Mouse (Mus musculus): Measurements from ENCODE around the gene Sec24d. TPM values are rescaled to one million over a fixed set of nuclear protein-coding genes. Genes with fewer than 3 reads are reported as not detected.

Gene Sec24d
- 18.8 and 21.6 TPM in 2 replicates for polyA plus RNA-seq (2016; fragmentation: Nextera tagmentation; extraction: Ambion mirVana)

DNA sequence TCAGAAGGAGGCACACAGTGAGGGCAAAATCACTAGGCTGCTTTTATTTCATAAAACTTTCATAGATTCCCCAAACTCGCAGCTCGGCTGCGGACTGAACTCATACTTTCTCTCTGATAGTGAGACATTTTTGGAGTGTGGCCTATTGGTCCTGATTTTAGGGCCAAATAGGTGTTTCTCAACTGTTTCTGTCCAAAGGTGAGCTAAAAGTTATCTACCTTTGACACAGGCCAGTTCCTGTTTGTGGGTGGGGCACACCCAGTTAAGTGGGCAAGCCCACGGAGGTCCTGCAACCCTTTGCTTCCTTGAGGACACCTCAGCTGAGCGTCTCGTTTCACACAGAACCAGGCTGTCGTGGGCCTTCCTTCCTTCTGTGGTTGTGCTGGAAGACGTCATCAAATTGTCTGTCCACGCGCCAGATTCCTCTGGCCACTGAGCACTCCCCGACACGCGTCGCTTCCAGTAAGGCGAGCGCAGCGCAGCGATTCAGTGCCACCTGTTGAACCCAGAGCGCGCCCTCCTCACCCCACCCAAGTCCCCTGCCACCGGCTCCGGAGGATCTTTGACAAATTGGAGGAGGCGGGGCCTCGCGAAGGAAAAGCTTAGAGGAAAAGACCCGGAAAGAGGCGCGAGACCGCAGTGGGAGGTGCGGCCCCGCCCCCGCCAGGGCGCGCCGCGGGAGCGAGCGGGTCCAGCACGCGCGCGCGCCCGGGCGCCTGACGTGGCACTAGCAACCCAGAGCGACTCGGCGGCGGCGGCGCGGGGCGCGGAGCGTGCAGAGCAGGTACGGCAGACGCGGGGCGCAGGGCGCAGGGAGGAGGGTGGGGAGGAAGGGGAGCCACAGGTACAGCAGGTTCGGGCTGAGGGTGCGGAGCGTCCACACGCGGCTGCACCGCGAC, at the start of gene Sec24d:
Sec24d (plus strand) TSS at position 703 of the 899 bp plus-strand sequence.
- Histone ChIP-seq H3K9ac (peak within 1 kb of the TSS; percentile 61), H3K27me3 (replicated peaks) (peaks cover 36% of the 10 kb centered on the region), H3K4me1 (no peaks in the 10 kb centered on the region), H3K4me3 (peak within 1 kb of the TSS; percentile 63), H3K9me3 (replicated peaks) (no peaks in the 10 kb centered on the region), H3K36me3 (peaks cover 13% of the 10 kb centered on the region), H3K27ac (peak within 1 kb of the TSS; percentile 27; the same call in 1 of the 2 replicates), H3K4me2 (peak within 1 kb of the TSS; percentile 79)
- 3% methylated on average over 68 of the region's 68 CpGs for WGBS (ENCODE audit: insufficient replicate concordance)
- peak; percentile 76 for ATAC-seq

- H3K4me2 ChIP-seq = no peak overlapping the region
- peak; percentile 59 for ATAC-seq
- no peaks in the 10 kb centered on the region for H3K36me3 ChIP-seq
- whole genome bisulfite sequencing (ENCODE audit: insufficient replicate concordance) = 38% methylated on average over 6 of the region's 6 CpGs
- H3K27me3 ChIP-seq (replicated peaks) = no peaks in the 10 kb centered on the region
- no peak overlapping the region for H3K9ac ChIP-seq
- no peak overlapping the region for H3K4me3 ChIP-seq
- H3K4me1 ChIP-seq = no peaks in the 10 kb centered on the region
- no peak overlapping the region for H3K27ac ChIP-seq
- H3K9me3 ChIP-seq (replicated peaks) = no peaks in the 10 kb centered on the region
These were observed 48.6 kb upstream of the Sec24d start for GRCm38 (mm10) chr3:123218646-123219045.

DNA sequence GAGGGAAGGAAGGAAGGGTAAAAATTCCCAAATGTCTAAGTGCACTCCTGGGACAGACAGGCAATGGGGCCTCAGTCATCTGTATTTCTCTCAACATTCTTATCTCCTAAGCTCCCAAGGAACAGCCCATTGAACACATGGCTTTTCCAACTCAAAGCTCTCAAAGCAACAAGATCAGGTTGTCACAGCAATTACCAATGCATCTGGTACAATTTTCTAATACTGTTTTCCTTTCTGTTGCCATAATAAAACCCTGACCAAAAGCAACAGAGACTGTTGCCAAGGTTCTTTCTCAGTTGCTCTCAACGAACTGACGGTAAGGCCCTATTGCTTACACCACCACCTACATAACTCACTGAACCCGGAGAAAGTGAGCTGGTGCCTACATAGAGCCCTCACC, 40.0 kb upstream of the Sec24d start:
- 68% methylated on average over 3 of the region's 3 CpGs for WGBS (ENCODE audit: insufficient replicate concordance)

DNA sequence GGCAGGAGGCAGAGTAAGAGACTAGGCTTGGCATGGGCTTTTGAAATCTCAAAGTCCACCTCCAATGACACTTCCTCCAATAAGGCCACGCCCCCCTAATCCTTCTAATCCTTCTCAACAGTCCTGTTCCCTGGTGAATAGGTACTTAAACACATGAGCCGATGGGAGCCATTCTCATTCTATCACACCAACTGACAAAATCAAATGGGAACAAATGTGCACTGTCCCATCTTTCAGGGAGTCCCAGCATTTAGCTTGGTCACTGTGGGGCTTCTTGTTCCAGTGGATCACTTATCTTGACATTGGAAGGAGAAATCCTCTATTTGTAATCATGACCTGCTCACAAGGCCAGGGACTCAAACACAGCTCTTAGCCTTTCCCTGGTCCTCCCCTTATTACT, 35.6 kb upstream of the Sec24d start:
- no peak overlapping the region for H3K4me3 ChIP-seq
- ATAC-seq = no peak
- no peaks in the 10 kb centered on the region for H3K4me1 ChIP-seq
- no peak overlapping the region for H3K4me2 ChIP-seq
- no peak overlapping the region for H3K9ac ChIP-seq
- H3K27ac ChIP-seq = no peak overlapping the region
- peaks cover 14% of the 10 kb centered on the region for H3K27me3 ChIP-seq (replicated peaks)
- no peaks in the 10 kb centered on the region for H3K36me3 ChIP-seq
- WGBS (ENCODE audit: insufficient replicate concordance) = 67% methylated on average over 2 of the region's 2 CpGs
- H3K9me3 ChIP-seq (replicated peaks) = no peaks in the 10 kb centered on the region

More for the DNA sequence above, 40.0 kb upstream of the Sec24d start:
- Histone ChIP-seq H3K27ac (no peak overlapping the region), H3K4me1 (no peaks in the 10 kb centered on the region), H3K27me3 (replicated peaks) (no peaks in the 10 kb centered on the region), H3K9me3 (replicated peaks) (no peaks in the 10 kb centered on the region), H3K36me3 (no peaks in the 10 kb centered on the region), H3K4me3 (no peak overlapping the region), H3K4me2 (no peak overlapping the region), H3K9ac (no peak overlapping the region)
- no peak for ATAC-seq

DNA sequence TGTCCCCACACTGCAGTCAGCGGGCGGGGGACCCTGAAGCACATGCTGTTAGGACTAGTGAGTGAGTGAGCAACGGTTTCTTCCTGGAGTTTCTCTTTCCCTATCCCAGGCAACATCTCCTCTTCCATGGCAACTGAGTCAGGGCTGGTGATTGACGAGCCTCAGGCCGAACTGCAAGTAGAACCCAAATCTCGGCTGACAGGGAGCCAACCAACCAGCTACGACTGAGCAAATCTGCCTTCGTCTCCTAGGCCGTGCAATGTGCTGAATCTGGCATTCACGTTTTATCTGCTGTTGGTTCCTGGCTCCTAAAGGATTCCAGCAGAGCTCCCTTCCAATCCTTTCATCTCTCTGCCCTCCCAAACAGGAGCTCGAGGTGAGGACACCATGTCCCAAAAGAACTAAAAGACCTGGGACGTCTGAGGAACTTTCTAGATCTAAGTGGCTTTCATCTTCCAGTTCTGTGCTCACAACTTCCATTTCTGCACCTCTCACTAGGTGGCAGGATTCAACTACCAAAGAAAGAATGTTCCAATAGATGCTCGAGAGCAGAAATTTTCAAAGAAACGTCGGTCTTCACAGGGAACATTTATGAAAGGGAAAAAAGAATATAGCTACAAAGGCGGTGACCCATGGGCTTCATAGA, 32.9 kb upstream of the Sec24d start:
- H3K9me3 ChIP-seq (replicated peaks) = no peaks in the 10 kb centered on the region
- no peaks in the 10 kb centered on the region for H3K4me1 ChIP-seq
- peaks cover 26% of the 10 kb centered on the region for H3K27me3 ChIP-seq (replicated peaks)
- ATAC-seq = no peak
- 41% methylated on average over 16 of the region's 16 CpGs for WGBS (ENCODE audit: insufficient replicate concordance)
- H3K4me2 ChIP-seq = no peak overlapping the region
- no peaks in the 10 kb centered on the region for H3K36me3 ChIP-seq
- H3K27ac ChIP-seq = no peak overlapping the region
- H3K9ac ChIP-seq = no peak overlapping the region
- H3K4me3 ChIP-seq = no peak overlapping the region

GRCm38 (mm10) chr3:123235495-123235894, 31.8 kb upstream of the Sec24d start:
- no peak for ATAC-seq
- Histone ChIP-seq H3K4me3 (peak overlapping the region; percentile 38), H3K4me2 (peak overlapping the region; percentile 60), H3K36me3 (no peaks in the 10 kb centered on the region), H3K27me3 (replicated peaks) (peaks cover 26% of the 10 kb centered on the region), H3K4me1 (no peaks in the 10 kb centered on the region), H3K27ac (no peak overlapping the region), H3K9me3 (replicated peaks) (no peaks in the 10 kb centered on the region), H3K9ac (no peak overlapping the region)
- 28% methylated on average over 7 of the region's 7 CpGs for WGBS (ENCODE audit: insufficient replicate concordance)

- 2% methylated on average over 20 of the region's 20 CpGs for WGBS (ENCODE audit: insufficient replicate concordance)
- no peak for ATAC-seq
- no peak within 1 kb of the TSS for H3K27ac ChIP-seq
- H3K27me3 ChIP-seq (replicated peaks) = peaks cover 26% of the 10 kb centered on the region
- no peaks in the 10 kb centered on the region for H3K9me3 ChIP-seq (replicated peaks)
- H3K4me3 ChIP-seq = peak within 1 kb of the TSS; percentile 38
- H3K36me3 ChIP-seq = no peaks in the 10 kb centered on the region
- H3K4me2 ChIP-seq = peak within 1 kb of the TSS; percentile 60
- H3K4me1 ChIP-seq = no peaks in the 10 kb centered on the region
- H3K9ac ChIP-seq = 0 out of 2 replicates have a peak within 1 kb of the TSS, but pooled peaks have one; percentile 31
These were observed 31.3 kb upstream of the Sec24d start, which contains the start of gene Synpo2 for GRCm38 (mm10) chr3:123235921-123236320. Synpo2 (minus strand) TSS chr3:123236149.

GRCm38 (mm10) chr3:123237039-123237438, 30.2 kb upstream of the Sec24d start:
- H3K9me3 ChIP-seq (replicated peaks) = no peaks in the 10 kb centered on the region
- H3K4me3 ChIP-seq = no peak overlapping the region
- no peaks in the 10 kb centered on the region for H3K4me1 ChIP-seq
- peaks cover 26% of the 10 kb centered on the region for H3K27me3 ChIP-seq (replicated peaks)
- ATAC-seq = no peak
- no peaks in the 10 kb centered on the region for H3K36me3 ChIP-seq
- WGBS (ENCODE audit: insufficient replicate concordance) = 34% methylated on average over 7 of the region's 7 CpGs
- no peak overlapping the region for H3K27ac ChIP-seq
- no peak overlapping the region for H3K4me2 ChIP-seq
- no peak overlapping the region for H3K9ac ChIP-seq

- Histone ChIP-seq H3K9me3 (replicated peaks) (no peaks in the 10 kb centered on the region), H3K9ac (no peak overlapping the region), H3K27me3 (replicated peaks) (peaks cover 26% of the 10 kb centered on the region), H3K36me3 (no peaks in the 10 kb centered on the region), H3K27ac (no peak overlapping the region), H3K4me1 (no peaks in the 10 kb centered on the region), H3K4me2 (no peak overlapping the region), H3K4me3 (no peak overlapping the region)
- ATAC-seq = no peak
These were observed 29.8 kb upstream of the Sec24d start for GRCm38 (mm10) chr3:123237446-123237845.

GRCm38 (mm10) chr3:123244376-123244775, 22.9 kb upstream of the Sec24d start:
- Histone ChIP-seq H3K9me3 (replicated peaks) (no peaks in the 10 kb centered on the region), H3K27ac (no peak overlapping the region), H3K27me3 (replicated peaks) (no peaks in the 10 kb centered on the region), H3K9ac (no peak overlapping the region), H3K4me1 (no peaks in the 10 kb centered on the region), H3K4me3 (no peak overlapping the region), H3K36me3 (no peaks in the 10 kb centered on the region), H3K4me2 (no peak overlapping the region)
- no peak for ATAC-seq
- WGBS (ENCODE audit: insufficient replicate concordance) = 61% methylated on average over 5 of the region's 5 CpGs

DNA sequence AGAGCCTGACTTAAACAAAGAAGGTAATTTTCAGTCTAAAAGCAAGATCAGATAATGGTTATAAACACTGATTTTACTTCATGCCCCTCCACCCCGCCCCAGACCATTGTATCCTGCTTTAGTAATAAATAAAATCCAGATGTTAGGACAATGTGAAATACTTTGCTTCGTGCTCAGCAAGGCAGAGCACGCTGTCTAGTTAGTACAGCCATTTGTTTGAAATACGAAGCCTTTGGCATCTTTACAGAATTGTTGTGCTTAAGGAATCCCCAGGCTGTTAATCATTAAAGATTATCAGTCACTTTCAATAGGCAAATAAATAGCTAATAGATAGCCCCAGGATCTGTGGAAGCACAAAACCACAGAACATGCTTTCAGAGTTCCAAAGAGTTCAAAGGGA, 21.6 kb upstream of the Sec24d start:
- WGBS (ENCODE audit: insufficient replicate concordance) = 56% methylated on average over 4 of the region's 4 CpGs
- no peak overlapping the region for H3K4me2 ChIP-seq
- H3K9me3 ChIP-seq (replicated peaks) = no peaks in the 10 kb centered on the region
- H3K4me3 ChIP-seq = no peak overlapping the region
- no peaks in the 10 kb centered on the region for H3K36me3 ChIP-seq
- no peak overlapping the region for H3K9ac ChIP-seq
- no peaks in the 10 kb centered on the region for H3K27me3 ChIP-seq (replicated peaks)
- no peaks in the 10 kb centered on the region for H3K4me1 ChIP-seq
- ATAC-seq = no peak
- H3K27ac ChIP-seq = no peak overlapping the region
